Mouse (Mus musculus): ENCODE measurements around the gene Rora. TPM values are rescaled to one million over a fixed set of nuclear protein-coding genes. Genes with fewer than 3 reads are reported as not detected.
A peak's percentile ranks its signal among the peaks of the same experiment; 100 is the strongest.
"Not testable (repeated sequence)": the region's sequence is repeated elsewhere in the genome, so short reads cannot be mapped to it uniquely, and the experiment has no call there.

Gene Rora
- polyA plus RNA-seq, 1 experiment from 2014 or later = 4.7 TPM

DNA sequence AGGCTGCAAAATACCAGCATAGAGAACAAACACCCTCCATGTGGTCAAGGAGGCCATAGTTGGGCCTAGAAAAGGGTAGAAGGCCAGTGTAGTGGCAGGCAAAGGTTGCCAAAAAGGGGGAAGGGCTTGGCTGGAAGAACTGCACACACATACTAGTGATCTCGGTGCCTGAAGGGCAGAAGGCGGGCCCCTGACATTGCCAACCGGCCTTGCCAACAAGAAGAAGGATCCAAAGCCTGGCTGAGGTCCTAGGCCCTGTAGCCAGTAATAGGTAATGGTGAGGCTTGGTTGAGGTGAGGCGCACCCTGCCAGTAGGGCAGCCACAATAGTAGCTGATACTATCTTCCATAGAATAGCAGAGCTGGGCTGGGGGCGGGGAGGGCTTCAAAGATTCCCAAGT lies 401.7 kb downstream of the Rora start:
- Histone ChIP-seq H3K27ac (no peak overlapping the region), H3K4me3 (replicated peaks) (no peak overlapping the region), H3K27me3 (replicated peaks) (no peaks in the 10 kb centered on the region), H3K4me1 (replicated peaks) (no peaks in the 10 kb centered on the region), H3K9ac (no peak overlapping the region), H3K9me3 (no peaks in the 10 kb centered on the region), H3K36me3 (no peaks in the 10 kb centered on the region), H3K4me2 (replicated peaks) (no peak overlapping the region)
- no peak for ATAC-seq
- 96% methylated on average over 5 of the region's 5 CpGs for WGBS

DNA sequence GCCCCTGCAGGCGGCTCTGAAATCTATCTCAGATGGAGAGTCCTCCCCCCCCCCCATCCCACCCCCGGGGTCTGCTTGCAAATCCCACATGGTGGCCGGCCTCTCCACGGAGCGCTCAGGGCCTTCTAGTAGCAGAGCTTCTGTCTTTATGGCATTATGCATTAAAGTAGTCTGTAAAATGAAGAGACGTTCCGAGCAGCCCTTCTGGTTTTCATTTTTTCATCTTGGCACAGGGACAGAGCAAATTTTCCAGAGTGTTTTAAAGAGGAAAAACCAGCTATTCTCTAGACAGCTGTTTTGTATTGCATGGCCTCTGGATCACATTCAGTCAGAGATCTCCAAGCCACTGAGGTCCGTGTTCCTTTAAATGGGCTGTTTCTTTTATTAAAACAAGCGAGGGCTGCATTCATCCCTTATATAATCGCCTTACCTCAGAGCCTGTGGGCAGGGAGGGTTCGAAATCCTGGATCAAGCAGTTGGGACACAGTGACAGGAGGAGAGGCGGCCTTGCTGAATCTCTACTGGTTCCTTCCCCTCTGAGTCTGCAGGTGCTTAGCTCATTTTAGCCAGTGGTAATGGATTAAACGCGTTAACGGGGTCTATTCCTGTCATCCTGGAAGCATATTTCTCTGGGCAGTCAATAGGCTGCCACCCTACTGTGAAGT lies 417.7 kb downstream of the Rora start:
- H3K9ac ChIP-seq = no peak overlapping the region
- no peaks in the 10 kb centered on the region for H3K4me1 ChIP-seq (replicated peaks)
- H3K4me3 ChIP-seq (replicated peaks) = no peak overlapping the region
- ATAC-seq = no peak
- H3K27ac ChIP-seq = no peak overlapping the region
- H3K4me2 ChIP-seq (replicated peaks) = no peak overlapping the region
- WGBS = 61% methylated on average over 15 of the region's 15 CpGs
- no peaks in the 10 kb centered on the region for H3K9me3 ChIP-seq
- no peaks in the 10 kb centered on the region for H3K27me3 ChIP-seq (replicated peaks)
- H3K36me3 ChIP-seq = no peaks in the 10 kb centered on the region

DNA sequence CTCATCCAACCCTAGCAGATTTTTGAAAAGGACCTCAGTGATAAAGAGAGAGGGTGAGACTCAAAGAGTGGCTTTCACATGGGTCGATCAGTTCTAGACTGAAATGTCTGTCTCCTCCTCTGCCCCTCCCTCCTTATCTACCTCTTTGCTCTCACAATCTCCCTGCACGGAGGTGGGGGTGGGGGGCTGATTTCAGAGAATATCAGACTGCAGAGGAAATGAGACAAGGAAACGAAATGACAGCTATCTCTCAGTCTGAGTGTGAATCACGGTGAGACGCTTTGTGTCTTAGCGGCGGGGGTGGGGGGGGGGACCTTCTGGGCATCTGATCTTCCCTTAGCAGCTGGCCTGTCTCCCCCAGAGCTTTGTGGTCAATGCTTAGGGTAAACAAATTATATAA lies 419.7 kb downstream of the Rora start:
- no peaks in the 10 kb centered on the region for H3K36me3 ChIP-seq
- H3K4me2 ChIP-seq (replicated peaks) = no peak overlapping the region
- no peaks in the 10 kb centered on the region for H3K9me3 ChIP-seq
- H3K4me3 ChIP-seq (replicated peaks) = no peak overlapping the region
- ATAC-seq = no peak
- H3K27me3 ChIP-seq (replicated peaks) = no peaks in the 10 kb centered on the region
- no peak overlapping the region for H3K9ac ChIP-seq
- 62% methylated on average over 7 of the region's 7 CpGs for WGBS
- no peaks in the 10 kb centered on the region for H3K4me1 ChIP-seq (replicated peaks)
- H3K27ac ChIP-seq = no peak overlapping the region

DNA sequence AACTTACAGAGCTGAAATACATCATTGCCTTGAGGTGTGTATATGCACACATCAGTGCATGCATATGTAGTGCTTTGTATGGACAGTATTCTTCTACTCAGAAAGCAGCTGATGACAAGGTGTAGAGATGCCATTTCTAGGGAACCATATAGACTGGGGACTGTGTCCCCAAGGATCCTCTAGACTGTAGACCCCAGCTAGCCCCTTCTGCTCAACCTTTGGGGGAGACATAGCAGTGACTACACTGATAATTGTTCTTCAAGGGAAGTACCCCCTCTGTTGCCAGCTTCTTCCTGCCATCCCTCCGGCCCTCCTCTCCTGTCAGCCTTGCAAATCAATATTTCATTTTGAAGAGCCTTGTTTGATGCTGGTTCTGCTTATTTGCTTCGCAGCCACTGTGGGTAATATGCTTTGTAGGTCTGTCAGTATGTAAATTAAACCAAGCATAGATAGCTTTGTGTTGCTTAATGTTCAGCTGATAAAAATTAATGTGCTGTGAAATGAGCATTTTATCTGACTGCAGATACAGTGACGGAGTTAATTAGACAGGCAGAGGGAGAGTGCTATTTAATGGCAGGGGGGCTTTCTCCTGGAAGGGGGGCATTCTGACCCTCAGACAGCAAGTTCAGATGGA lies 430.6 kb downstream of the Rora start:
- no peak for ATAC-seq
- Histone ChIP-seq H3K4me2 (replicated peaks) (no peak overlapping the region), H3K4me1 (replicated peaks) (no peaks in the 10 kb centered on the region), H3K27ac (no peak overlapping the region), H3K36me3 (no peaks in the 10 kb centered on the region), H3K9ac (no peak overlapping the region), H3K27me3 (replicated peaks) (no peaks in the 10 kb centered on the region), H3K9me3 (no peaks in the 10 kb centered on the region), H3K4me3 (replicated peaks) (no peak overlapping the region)
- WGBS = 74% methylated on average over 3 of the region's 3 CpGs

DNA sequence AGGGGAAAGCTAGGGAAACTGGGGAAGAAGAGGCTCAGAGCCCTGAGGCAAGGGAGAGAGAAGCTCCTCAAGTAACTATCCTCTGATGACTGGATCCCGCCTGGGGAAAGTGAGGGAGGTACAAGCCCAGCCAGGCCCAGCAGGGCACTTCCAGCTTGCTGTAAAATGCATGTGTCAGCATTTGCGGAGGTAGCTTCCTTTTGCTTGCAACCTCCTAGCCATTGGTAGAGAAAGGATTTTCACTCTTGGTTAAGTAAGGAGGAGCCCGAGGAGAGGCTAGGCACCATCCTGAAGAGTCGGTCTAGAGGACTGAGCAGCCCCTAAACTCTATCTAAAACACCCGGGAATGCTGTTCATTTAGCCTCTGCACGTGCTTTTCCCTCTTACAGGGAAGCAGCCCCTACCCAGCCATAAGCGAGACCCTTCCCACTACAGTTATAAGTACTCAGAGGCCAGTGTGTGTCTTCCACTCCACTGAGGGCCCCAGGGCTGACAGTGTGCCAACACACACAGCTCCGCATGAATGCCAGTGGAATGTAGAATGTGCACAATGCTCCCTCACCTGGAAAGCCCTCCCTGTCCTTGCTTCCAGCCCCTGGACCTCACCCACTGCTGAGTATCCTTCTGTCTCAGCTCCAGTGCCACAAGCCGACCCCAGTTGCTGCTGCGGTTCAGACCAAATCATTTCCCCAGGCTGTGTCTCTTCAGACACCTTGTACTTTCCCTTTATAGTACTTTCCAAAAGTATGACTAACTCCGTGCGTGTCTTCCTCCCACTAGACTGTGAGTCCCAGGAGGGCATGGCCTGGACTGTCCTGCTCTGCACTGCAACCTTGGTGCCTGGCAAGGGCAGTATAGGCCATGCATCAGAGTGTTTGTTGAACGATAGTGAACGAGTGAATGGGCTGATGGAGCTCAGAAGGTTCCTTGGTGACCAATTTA lies 431.4 kb downstream of the Rora start:
- 60% methylated on average over 14 of the region's 14 CpGs for WGBS
- Histone ChIP-seq H3K9me3 (no peaks in the 10 kb centered on the region), H3K4me2 (replicated peaks) (no peak overlapping the region), H3K4me3 (replicated peaks) (no peak overlapping the region), H3K27me3 (replicated peaks) (no peaks in the 10 kb centered on the region), H3K4me1 (replicated peaks) (no peaks in the 10 kb centered on the region), H3K9ac (no peak overlapping the region), H3K27ac (no peak overlapping the region), H3K36me3 (no peaks in the 10 kb centered on the region)
- ATAC-seq = no peak

DNA sequence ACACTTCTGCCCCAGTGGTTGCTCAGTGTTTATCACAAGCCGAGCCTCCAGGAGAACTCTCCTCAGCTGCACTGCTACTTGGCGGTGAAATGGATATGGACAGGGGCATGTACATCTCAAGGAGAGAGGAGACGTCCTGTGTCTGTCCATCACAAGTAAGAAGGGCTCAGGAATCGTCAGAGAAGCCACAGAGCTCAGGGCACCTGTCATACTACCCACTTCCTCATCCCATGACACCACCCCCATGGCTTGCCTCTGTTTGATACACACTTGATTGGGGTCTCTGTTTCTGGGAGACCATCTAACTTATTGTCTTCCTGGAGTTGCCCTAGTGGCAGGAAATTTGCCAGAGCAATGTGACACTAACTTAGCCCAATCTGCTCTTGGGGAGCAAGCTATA lies 433.3 kb downstream of the Rora start:
- WGBS = 87% methylated on average over 4 of the region's 4 CpGs
- no peak for ATAC-seq

DNA sequence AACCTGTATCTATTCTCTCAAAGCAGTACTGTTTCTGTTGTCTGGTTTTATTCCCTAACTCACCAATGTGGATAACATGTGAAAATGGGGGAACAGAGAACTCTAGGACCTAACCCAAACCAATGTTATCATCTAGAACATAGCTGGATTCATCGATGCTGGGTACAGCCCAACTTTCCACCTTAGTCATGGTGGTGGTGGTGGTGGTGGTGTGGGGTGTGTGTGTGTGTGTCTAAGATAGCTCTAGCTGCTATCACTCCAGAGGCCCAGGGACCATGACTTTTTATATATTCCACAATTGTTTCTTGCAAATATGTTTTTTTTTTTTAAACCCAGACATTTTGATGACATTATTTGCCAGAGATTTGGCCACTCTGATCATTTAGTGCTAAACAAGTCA lies 433.7 kb downstream of the Rora start:
- peaks cover 3% of the 10 kb centered on the region; the same call in 1 of the 2 replicates for H3K4me1 ChIP-seq (replicated peaks)
- no peak overlapping the region for H3K27ac ChIP-seq
- WGBS = 88% methylated on average over 1 of the region's 1 CpGs
- ATAC-seq = no peak
- no peak overlapping the region for H3K4me2 ChIP-seq (replicated peaks)
- H3K9ac ChIP-seq = no peak overlapping the region
- no peak overlapping the region for H3K4me3 ChIP-seq (replicated peaks)
- H3K36me3 ChIP-seq = no peaks in the 10 kb centered on the region
- no peaks in the 10 kb centered on the region for H3K9me3 ChIP-seq
- no peaks in the 10 kb centered on the region for H3K27me3 ChIP-seq (replicated peaks)

More for the DNA sequence above, 433.3 kb downstream of the Rora start:
- Histone ChIP-seq H3K4me2 (replicated peaks) (no peak overlapping the region), H3K9ac (no peak overlapping the region), H3K4me1 (replicated peaks) (no peaks in the 10 kb centered on the region), H3K9me3 (no peaks in the 10 kb centered on the region), H3K27me3 (replicated peaks) (no peaks in the 10 kb centered on the region), H3K36me3 (no peaks in the 10 kb centered on the region), H3K27ac (no peak overlapping the region), H3K4me3 (replicated peaks) (no peak overlapping the region)

DNA sequence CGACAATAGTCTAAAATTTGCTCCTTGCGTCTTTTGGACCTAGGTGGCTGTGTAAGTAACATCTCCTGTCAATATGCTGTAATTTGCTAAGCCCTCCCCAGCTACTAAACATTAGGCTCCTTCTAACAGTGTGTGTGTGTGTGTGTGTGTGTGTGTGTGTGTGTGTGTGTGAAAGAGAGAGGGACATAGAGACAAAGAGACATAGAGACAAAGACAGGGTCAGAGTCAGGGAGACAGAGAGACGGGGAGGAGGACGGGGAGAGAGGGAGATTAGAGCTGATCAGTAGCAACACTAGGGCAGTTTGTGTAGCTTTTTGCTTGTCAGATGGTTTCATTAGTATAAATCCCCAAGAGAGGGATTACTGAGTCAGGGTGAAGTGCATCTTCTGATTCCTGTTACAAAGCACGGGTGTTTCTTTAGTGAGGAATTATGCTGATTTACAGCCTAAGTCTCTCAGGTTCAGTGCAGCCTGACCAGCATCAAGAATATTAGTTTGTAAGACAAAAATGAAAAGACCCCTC lies 437.2 kb downstream of the Rora start:
- Histone ChIP-seq H3K9ac (no peak overlapping the region), H3K4me2 (replicated peaks) (no peak overlapping the region), H3K27ac (no peak overlapping the region), H3K27me3 (replicated peaks) (no peaks in the 10 kb centered on the region), H3K9me3 (no peaks in the 10 kb centered on the region), H3K36me3 (no peaks in the 10 kb centered on the region), H3K4me3 (replicated peaks) (no peak overlapping the region), H3K4me1 (replicated peaks) (peaks cover 7% of the 10 kb centered on the region; the same call in 1 of the 2 replicates)
- no peak for ATAC-seq
- WGBS = 81% methylated on average over 5 of the region's 5 CpGs

DNA sequence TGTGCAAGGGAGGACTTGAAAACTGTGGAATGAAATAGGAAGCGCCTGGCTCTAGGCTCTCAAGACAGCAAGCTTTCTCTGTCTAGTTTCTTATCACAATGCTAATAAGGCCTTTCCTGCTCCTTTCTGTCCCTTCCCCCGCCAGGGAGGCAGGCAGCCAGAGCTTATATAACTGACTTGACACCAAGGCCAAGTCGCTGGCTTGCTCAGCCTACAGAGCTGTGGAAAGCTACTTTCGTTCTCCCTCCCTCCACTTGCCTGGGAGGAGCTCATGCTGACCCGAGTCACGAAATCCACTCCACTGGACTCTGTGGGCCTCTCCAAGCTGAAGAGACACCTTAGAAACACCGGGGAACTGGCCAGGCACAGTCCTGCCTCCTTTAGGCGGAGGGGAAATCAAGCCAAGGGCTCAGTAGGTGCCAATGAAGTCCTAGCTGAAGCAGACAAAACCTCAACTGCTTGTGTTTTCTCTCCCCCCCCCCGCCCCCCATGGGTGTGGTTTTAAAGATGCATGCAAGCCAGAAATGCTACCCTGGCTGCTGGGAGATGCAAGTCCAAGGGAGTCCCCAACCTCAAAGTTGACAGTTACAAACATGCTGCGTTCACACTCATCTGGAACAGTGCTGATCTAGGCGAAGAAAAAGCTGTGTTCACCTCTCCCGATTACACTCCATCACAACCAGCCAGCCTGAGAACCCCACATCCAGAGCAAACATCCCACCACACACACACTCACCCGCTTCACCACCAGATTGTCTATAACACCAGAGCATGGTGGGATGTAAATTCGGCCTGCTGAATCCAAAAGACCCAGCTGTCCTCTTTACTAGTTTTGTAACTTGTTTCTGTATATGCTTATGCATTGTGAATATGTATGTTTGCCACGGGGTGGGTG lies 438.8 kb downstream of the Rora start:
- Histone ChIP-seq H3K9me3 (no peaks in the 10 kb centered on the region), H3K27ac (0 out of 2 replicates have a peak overlapping the region, but pooled peaks have one; percentile 40), H3K4me2 (replicated peaks) (no peak overlapping the region), H3K36me3 (no peaks in the 10 kb centered on the region), H3K4me1 (replicated peaks) (peaks cover 7% of the 10 kb centered on the region; the same call in 1 of the 2 replicates), H3K4me3 (replicated peaks) (no peak overlapping the region), H3K9ac (no peak overlapping the region), H3K27me3 (replicated peaks) (no peaks in the 10 kb centered on the region)
- WGBS = 57% methylated on average over 15 of the region's 15 CpGs
- peak; percentile 76 for ATAC-seq

DNA sequence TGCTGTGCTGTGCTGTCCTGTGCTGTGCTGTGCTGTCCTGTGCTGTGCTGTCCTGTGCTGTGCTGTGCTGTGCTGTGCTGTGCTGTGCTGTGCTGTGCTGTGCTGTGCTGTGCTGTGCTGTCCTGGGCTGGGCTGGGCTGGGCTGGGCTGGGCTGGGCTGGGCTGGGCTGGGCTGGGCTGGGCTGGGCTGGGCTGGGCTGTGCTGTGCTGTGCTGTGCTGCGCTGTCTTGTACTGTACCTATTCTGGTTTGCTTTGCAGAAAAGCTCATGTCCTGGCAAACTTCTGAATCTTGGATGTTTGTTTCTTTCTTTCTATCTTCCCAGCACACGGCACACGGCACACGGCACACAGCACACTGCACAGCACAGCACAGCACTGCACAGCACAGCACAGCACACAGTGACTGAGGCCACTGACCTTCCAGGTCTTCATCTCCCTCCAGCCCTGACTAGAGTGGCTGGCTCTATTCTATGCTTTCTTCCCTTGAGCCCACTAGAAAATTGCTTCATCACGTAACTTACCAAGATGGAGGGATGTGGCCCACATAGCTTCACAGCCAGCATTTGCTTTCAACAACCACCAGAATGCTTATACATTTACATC lies 446.7 kb downstream of the Rora start:
- 84% methylated on average over 5 of the region's 5 CpGs for WGBS
- H3K4me1 ChIP-seq (replicated peaks); H3K27ac ChIP-seq; H3K4me3 ChIP-seq (replicated peaks); H3K27me3 ChIP-seq (replicated peaks); ATAC-seq; H3K36me3 ChIP-seq; H3K9ac ChIP-seq; H3K4me2 ChIP-seq (replicated peaks); H3K9me3 ChIP-seq: not testable (repeated sequence)

DNA sequence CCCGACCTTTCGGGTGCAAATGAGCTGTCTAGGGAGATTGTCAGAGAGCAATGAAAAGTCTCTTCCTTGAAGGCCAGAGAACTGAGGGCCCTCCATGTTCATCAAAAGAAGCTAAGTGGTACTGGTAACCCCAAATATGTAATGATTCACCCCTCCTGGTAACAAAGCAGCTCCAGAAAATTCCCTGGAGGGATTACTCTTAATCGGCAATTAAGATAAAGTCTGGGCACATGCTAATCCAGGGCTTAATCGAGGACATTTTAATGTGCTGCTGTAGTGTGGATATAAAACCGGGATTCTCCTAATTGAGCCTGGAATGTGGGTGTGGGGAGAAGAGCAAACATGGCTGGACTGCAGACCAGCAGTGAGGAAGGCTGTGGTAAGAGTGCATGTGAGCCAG lies 450.7 kb downstream of the Rora start:
- Histone ChIP-seq H3K27me3 (replicated peaks) (no peaks in the 10 kb centered on the region), H3K4me3 (replicated peaks) (no peak overlapping the region), H3K9me3 (no peaks in the 10 kb centered on the region), H3K27ac (no peak overlapping the region), H3K4me2 (replicated peaks) (no peak overlapping the region), H3K4me1 (replicated peaks) (no peaks in the 10 kb centered on the region), H3K9ac (no peak overlapping the region), H3K36me3 (no peaks in the 10 kb centered on the region)
- ATAC-seq = no peak
- WGBS = 59% methylated on average over 5 of the region's 5 CpGs
